Mouse (Mus musculus): ENCODE results near the gene Bmp2k. TPM values are rescaled to one million over a fixed set of nuclear protein-coding genes. Genes with fewer than 3 reads are reported as not detected.
A peak's percentile ranks its signal among the peaks of the same experiment; 100 is the strongest.
"Not testable (repeated sequence)": the region's sequence is repeated elsewhere in the genome, so short reads cannot be mapped to it uniquely, and the experiment has no call there.

The Bmp2k gene
- polyA plus RNA-seq, 1 experiment from 2014 or later: 12.7 TPM

DNA sequence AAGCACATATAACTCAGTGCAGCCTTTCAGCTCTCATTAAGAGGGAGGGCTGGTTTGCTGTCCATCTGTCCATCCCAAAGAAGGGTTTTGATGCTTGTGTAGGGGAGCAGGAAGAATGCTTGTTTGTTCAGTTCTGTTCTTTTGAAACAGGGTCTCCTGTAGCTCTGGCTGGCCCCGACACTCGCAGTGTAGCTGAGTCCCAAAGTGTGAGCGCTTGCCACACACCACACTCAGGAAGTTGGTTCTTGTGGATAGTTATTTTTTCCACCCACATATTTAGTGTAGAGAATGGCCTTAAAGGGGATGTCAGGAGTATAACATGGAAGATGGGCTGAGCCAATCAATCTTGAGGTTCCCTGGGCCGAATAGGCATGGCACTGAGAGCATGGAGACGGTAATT, 4.1 kb downstream of the Bmp2k start:
- H3K36me3 ChIP-seq (ENCODE audit: control insufficient read depth, insufficient read depth, low read length): no peaks in the 10 kb centered on the region
- no peak overlapping the region for H3K4me2 ChIP-seq (ENCODE audit: low read depth, low read length)
- no peak overlapping the region for H3K9ac ChIP-seq (ENCODE audit: low read depth, low read length)
- WGBS: 88% methylated on average over 5 of the region's 5 CpGs
- H3K4me3 ChIP-seq (ENCODE audit: low read depth, low read length): no peak overlapping the region
- H3K27ac ChIP-seq (replicated peaks; ENCODE audit: low read depth, low read length): no peak overlapping the region
- DNase-seq (ENCODE audit: low spot score): no peak
- H3K27me3 ChIP-seq (replicated peaks; ENCODE audit: control insufficient read depth, insufficient read depth, low read length): no peaks in the 10 kb centered on the region
- H3K9me3 ChIP-seq (ENCODE audit: control insufficient read depth, low read length): no peaks in the 10 kb centered on the region
- H3K4me1 ChIP-seq (ENCODE audit: control insufficient read depth, insufficient read depth, low read length): peaks cover 12% of the 10 kb centered on the region
- no peak for ATAC-seq (ENCODE audit: low read depth)

GRCm38 (mm10) chr5:97002336-97002735, 4.8 kb downstream of the Bmp2k start:
- no peaks in the 10 kb centered on the region for H3K9me3 ChIP-seq (ENCODE audit: control insufficient read depth, low read length)
- DNase-seq (ENCODE audit: low spot score): no peak
- no peak overlapping the region for H3K27ac ChIP-seq (replicated peaks; ENCODE audit: low read depth, low read length)
- H3K4me2 ChIP-seq (ENCODE audit: low read depth, low read length): no peak overlapping the region
- H3K4me3 ChIP-seq (ENCODE audit: low read depth, low read length): no peak overlapping the region
- no peaks in the 10 kb centered on the region for H3K36me3 ChIP-seq (ENCODE audit: control insufficient read depth, insufficient read depth, low read length)
- no peaks in the 10 kb centered on the region for H3K27me3 ChIP-seq (replicated peaks; ENCODE audit: control insufficient read depth, insufficient read depth, low read length)
- no peak overlapping the region for H3K9ac ChIP-seq (ENCODE audit: low read depth, low read length)
- ATAC-seq (ENCODE audit: low read depth): no peak
- 94% methylated on average over 5 of the region's 5 CpGs for WGBS
- peaks cover 12% of the 10 kb centered on the region for H3K4me1 ChIP-seq (ENCODE audit: control insufficient read depth, insufficient read depth, low read length)

GRCm38 (mm10) chr5:97002937-97003336, 5.4 kb downstream of the Bmp2k start:
- DNase-seq (ENCODE audit: low spot score) (no peak), ATAC-seq (ENCODE audit: low read depth) (no peak)
- no peak overlapping the region for H3K4me3 ChIP-seq (ENCODE audit: low read depth, low read length)
- no peak overlapping the region for H3K4me2 ChIP-seq (ENCODE audit: low read depth, low read length)
- no peaks in the 10 kb centered on the region for H3K9me3 ChIP-seq (ENCODE audit: control insufficient read depth, low read length)
- H3K4me1 ChIP-seq (ENCODE audit: control insufficient read depth, insufficient read depth, low read length): peaks cover 12% of the 10 kb centered on the region
- H3K9ac ChIP-seq (ENCODE audit: low read depth, low read length): no peak overlapping the region
- H3K36me3 ChIP-seq (ENCODE audit: control insufficient read depth, insufficient read depth, low read length): no peaks in the 10 kb centered on the region
- H3K27ac ChIP-seq (replicated peaks; ENCODE audit: low read depth, low read length): no peak overlapping the region
- 76% methylated on average over 7 of the region's 7 CpGs for WGBS
- H3K27me3 ChIP-seq (replicated peaks; ENCODE audit: control insufficient read depth, insufficient read depth, low read length): no peaks in the 10 kb centered on the region

GRCm38 (mm10) chr5:97004178-97005030, 6.9 kb downstream of the Bmp2k start:
- no peaks in the 10 kb centered on the region for H3K9me3 ChIP-seq (ENCODE audit: control insufficient read depth, low read length)
- no peaks in the 10 kb centered on the region for H3K36me3 ChIP-seq (ENCODE audit: control insufficient read depth, insufficient read depth, low read length)
- H3K4me3 ChIP-seq (ENCODE audit: low read depth, low read length): no peak overlapping the region
- H3K9ac ChIP-seq (ENCODE audit: low read depth, low read length): no peak overlapping the region
- H3K4me2 ChIP-seq (ENCODE audit: low read depth, low read length): no peak overlapping the region
- WGBS: 67% methylated on average over 23 of the region's 23 CpGs
- peaks cover 6% of the 10 kb centered on the region for H3K4me1 ChIP-seq (ENCODE audit: control insufficient read depth, insufficient read depth, low read length)
- H3K27ac ChIP-seq (replicated peaks; ENCODE audit: low read depth, low read length): no peak overlapping the region
- ATAC-seq (ENCODE audit: low read depth): no peak; the same call in 1 of the 2 replicates
- H3K27me3 ChIP-seq (replicated peaks; ENCODE audit: control insufficient read depth, insufficient read depth, low read length): no peaks in the 10 kb centered on the region
- peak; percentile 30 for DNase-seq (ENCODE audit: low spot score)

DNA sequence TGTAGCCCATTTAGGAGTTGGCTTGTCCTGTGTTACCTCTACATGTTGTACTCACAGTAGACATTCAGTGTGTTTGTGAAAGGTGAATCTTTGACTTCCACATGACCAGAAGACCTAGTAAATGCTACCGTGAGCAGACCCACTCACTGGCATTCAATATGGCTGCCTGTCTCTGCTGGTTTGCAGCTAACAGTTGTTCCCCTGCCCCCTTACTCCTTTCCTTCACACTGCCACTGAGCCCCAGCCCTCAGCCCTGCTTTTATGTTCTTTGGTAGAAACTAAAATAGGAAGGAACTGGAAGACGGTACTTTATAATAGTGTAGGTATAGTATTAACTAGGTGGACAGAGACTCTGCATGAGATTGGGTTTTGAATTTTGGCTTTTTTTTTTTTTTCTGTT, 8.4 kb downstream of the Bmp2k start:
- Histone ChIP-seq H3K9ac (ENCODE audit: low read depth, low read length) (no peak overlapping the region), H3K4me1 (ENCODE audit: control insufficient read depth, insufficient read depth, low read length) (no peaks in the 10 kb centered on the region; the same call in none of the 2 replicates), H3K4me2 (ENCODE audit: low read depth, low read length) (no peak overlapping the region), H3K9me3 (ENCODE audit: control insufficient read depth, low read length) (no peaks in the 10 kb centered on the region), H3K27ac (replicated peaks; ENCODE audit: low read depth, low read length) (no peak overlapping the region), H3K27me3 (replicated peaks; ENCODE audit: control insufficient read depth, insufficient read depth, low read length) (no peaks in the 10 kb centered on the region), H3K36me3 (ENCODE audit: control insufficient read depth, insufficient read depth, low read length) (no peaks in the 10 kb centered on the region), H3K4me3 (ENCODE audit: low read depth, low read length) (no peak overlapping the region)
- WGBS: 93% methylated on average over 2 of the region's 2 CpGs
- ATAC-seq (ENCODE audit: low read depth): no peak
- DNase-seq (ENCODE audit: low spot score): no peak

DNA sequence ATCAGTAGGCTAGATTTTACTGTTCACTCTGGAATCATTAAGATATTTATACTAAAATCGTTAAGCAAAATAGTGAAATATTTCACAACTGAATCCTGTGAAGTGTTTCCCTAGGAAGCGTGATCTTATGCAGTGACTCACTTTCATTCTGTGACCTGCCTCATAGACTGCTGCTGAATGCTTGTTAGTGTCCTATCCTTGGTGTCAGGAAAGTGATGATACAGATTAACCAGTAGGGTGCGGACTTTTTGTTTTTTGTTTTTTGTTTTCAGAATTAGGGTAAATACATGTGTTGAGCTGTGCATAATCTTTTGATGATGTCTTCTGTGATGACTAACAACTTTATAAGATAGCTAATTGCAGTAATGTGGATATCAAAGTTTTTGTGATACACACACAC, 9.4 kb downstream of the Bmp2k start:
- Histone ChIP-seq H3K27me3 (replicated peaks; ENCODE audit: control insufficient read depth, insufficient read depth, low read length) (no peaks in the 10 kb centered on the region), H3K9me3 (ENCODE audit: control insufficient read depth, low read length) (no peaks in the 10 kb centered on the region), H3K36me3 (ENCODE audit: control insufficient read depth, insufficient read depth, low read length) (no peaks in the 10 kb centered on the region), H3K4me3 (ENCODE audit: low read depth, low read length) (no peak overlapping the region), H3K27ac (replicated peaks; ENCODE audit: low read depth, low read length) (no peak overlapping the region), H3K9ac (ENCODE audit: low read depth, low read length) (no peak overlapping the region), H3K4me1 (ENCODE audit: control insufficient read depth, insufficient read depth, low read length) (no peaks in the 10 kb centered on the region; the same call in none of the 2 replicates), H3K4me2 (ENCODE audit: low read depth, low read length) (no peak overlapping the region)
- DNase-seq (ENCODE audit: low spot score) (no peak), ATAC-seq (ENCODE audit: low read depth) (no peak)
- WGBS: 95% methylated on average over 3 of the region's 3 CpGs

DNA sequence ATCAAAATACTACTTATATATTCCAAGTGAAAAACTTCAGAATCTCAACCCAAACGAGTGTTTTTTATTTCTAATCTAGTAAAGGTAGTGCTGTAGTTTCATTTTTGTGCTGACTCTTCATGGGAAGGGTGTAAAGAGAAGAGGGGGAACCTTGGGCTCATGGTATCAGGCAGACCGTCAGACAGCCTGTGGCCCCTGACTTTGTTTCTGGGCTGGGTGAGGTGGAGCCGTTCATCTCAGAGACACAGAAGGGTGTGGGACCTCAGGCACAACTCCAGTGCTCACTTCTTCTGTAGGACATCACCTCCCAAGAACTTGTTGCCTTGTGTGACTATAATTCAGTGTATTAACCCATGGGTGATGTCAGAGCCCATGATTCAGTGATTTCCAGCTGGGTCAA, 10.0 kb downstream of the Bmp2k start:
- Histone ChIP-seq H3K9ac (ENCODE audit: low read depth, low read length) (no peak overlapping the region), H3K36me3 (ENCODE audit: control insufficient read depth, insufficient read depth, low read length) (no peaks in the 10 kb centered on the region), H3K27ac (replicated peaks; ENCODE audit: low read depth, low read length) (no peak overlapping the region), H3K27me3 (replicated peaks; ENCODE audit: control insufficient read depth, insufficient read depth, low read length) (no peaks in the 10 kb centered on the region), H3K4me2 (ENCODE audit: low read depth, low read length) (no peak overlapping the region), H3K9me3 (ENCODE audit: control insufficient read depth, low read length) (no peaks in the 10 kb centered on the region), H3K4me1 (ENCODE audit: control insufficient read depth, insufficient read depth, low read length) (no peaks in the 10 kb centered on the region; the same call in none of the 2 replicates), H3K4me3 (ENCODE audit: low read depth, low read length) (no peak overlapping the region)
- DNase-seq (ENCODE audit: low spot score) (no peak), ATAC-seq (ENCODE audit: low read depth) (no peak)
- WGBS: 84% methylated on average over 3 of the region's 3 CpGs

- not testable (repeated sequence) for H3K27ac ChIP-seq (replicated peaks; ENCODE audit: low read depth, low read length); DNase-seq (ENCODE audit: low spot score); H3K9ac ChIP-seq (ENCODE audit: low read depth, low read length); H3K4me2 ChIP-seq (ENCODE audit: low read depth, low read length); H3K4me1 ChIP-seq (ENCODE audit: control insufficient read depth, insufficient read depth, low read length); H3K36me3 ChIP-seq (ENCODE audit: control insufficient read depth, insufficient read depth, low read length); ATAC-seq (ENCODE audit: low read depth); H3K9me3 ChIP-seq (ENCODE audit: control insufficient read depth, low read length); H3K27me3 ChIP-seq (replicated peaks; ENCODE audit: control insufficient read depth, insufficient read depth, low read length); H3K4me3 ChIP-seq (ENCODE audit: low read depth, low read length)
- WGBS: 92% methylated on average over 10 of the region's 10 CpGs
Observed at GRCm38 (mm10) chr5:97009140-97009539, 11.7 kb downstream of the Bmp2k start.
